Mouse (Mus musculus) natural killer cell, adult 2 months (primary cell): ENCODE data around the gene Olfr1301.

Source experiments
- DNase-seq, 2 experiments: peaks; one replicate each; pipeline ENCODE4 v3.0.0; 2022; ENCODE audit warnings: low spot score in 2 of 2

Gene Olfr1301

GRCm38 (mm10) chr2:111750706-111751105 lies at the start of gene Olfr1301:
Olfr1301 (plus strand) TSS chr2:111751006.
- no peak for DNase-seq

GRCm38 (mm10) chr2:111726739-111727138 lies 24.1 kb upstream of the Olfr1301 start:
- no peak for DNase-seq

- no peak for DNase-seq
These were observed 26.3 kb downstream of the Olfr1301 start, which contains the start of gene Olfr1302 for GRCm38 (mm10) chr2:111777129-111777528. Olfr1302 (plus strand) TSS chr2:111777429.
